Mouse (Mus musculus) layer of hippocampus, adult 11-12 months (tissue): ENCODE measurements around the gene Cpm.
A peak's percentile ranks its signal among the peaks of the same experiment; 100 is the strongest.
"Not testable (repeated sequence)": the region's sequence is repeated elsewhere in the genome, so short reads cannot be mapped to it uniquely, and the experiment has no call there.

Source experiments
- DNase-seq: peaks from one replicate; pipeline ENCODE4 v3.0.0; 2022; ENCODE audit warnings: low spot score

Cpm gene

GRCm38 (mm10) chr10:117704314-117704963 lies 75.1 kb downstream of the Cpm start:
- DNase-seq, result not testable (repeated sequence)

GRCm38 (mm10) chr10:117704964-117705335 lies 75.7 kb downstream of the Cpm start:
- no peak for DNase-seq

- DNase-seq, result no peak
Observed at GRCm38 (mm10) chr10:117705806-117706205, 76.5 kb downstream of the Cpm start.

GRCm38 (mm10) chr10:117706440-117706839 lies 77.1 kb downstream of the Cpm start:
- no peak for DNase-seq

- DNase-seq, result no peak
Observed at GRCm38 (mm10) chr10:117707114-117707838, 78.0 kb downstream of the Cpm start.

GRCm38 (mm10) chr10:117708376-117708775 lies 79.1 kb downstream of the Cpm start:
- DNase-seq, result no peak

- DNase-seq, result no peak
Observed at GRCm38 (mm10) chr10:117708856-117709255, 79.6 kb downstream of the Cpm start.

GRCm38 (mm10) chr10:117709326-117709830 lies 80.1 kb downstream of the Cpm start:
- DNase-seq, result no peak

GRCm38 (mm10) chr10:117709930-117710603 lies 80.8 kb downstream of the Cpm start:
- peak; percentile 69 for DNase-seq

GRCm38 (mm10) chr10:117710604-117711141 lies 81.4 kb downstream of the Cpm start, which contains the start of gene Mdm2:
Gene Mdm2 (minus strand): TSS chr10:117710758.
- peak; percentile 97 for DNase-seq

- no peak for DNase-seq
Observed at GRCm38 (mm10) chr10:117711408-117711807, 82.1 kb downstream of the Cpm start.

GRCm38 (mm10) chr10:117712191-117712754 lies 83.0 kb downstream of the Cpm start:
- DNase-seq, result no peak

- no peak for DNase-seq
Observed at GRCm38 (mm10) chr10:117712871-117713270, 83.6 kb downstream of the Cpm start.

GRCm38 (mm10) chr10:117713466-117713865 lies 84.2 kb downstream of the Cpm start:
- no peak for DNase-seq

GRCm38 (mm10) chr10:117714048-117714545 lies 84.8 kb downstream of the Cpm start:
- no peak for DNase-seq

GRCm38 (mm10) chr10:117714928-117715500 lies 85.7 kb downstream of the Cpm start:
- no peak for DNase-seq

GRCm38 (mm10) chr10:117715654-117716053 lies 86.4 kb downstream of the Cpm start:
- not testable (repeated sequence) for DNase-seq

GRCm38 (mm10) chr10:117716686-117717085 lies 87.4 kb downstream of the Cpm start:
- no peak for DNase-seq

- no peak for DNase-seq
Observed at GRCm38 (mm10) chr10:117717583-117717982, 88.3 kb downstream of the Cpm start.

GRCm38 (mm10) chr10:117718161-117719119 lies 89.1 kb downstream of the Cpm start:
- DNase-seq, result peak; percentile 49
